Mouse (Mus musculus): ENCODE results near the gene Dera.
"Not testable (repeated sequence)": the region's sequence is repeated elsewhere in the genome, so short reads cannot be mapped to it uniquely, and the experiment has no call there.

The Dera gene

GRCm38 (mm10) chr6:137754056-137754856 lies at the start of gene Dera:
Gene Dera (plus strand): TSS chr6:137754546.
- peak; percentile 86 for DNase-seq (ENCODE audit: low spot score)

GRCm38 (mm10) chr6:137706209-137706608 lies 48.1 kb upstream of the Dera start:
- no peak for DNase-seq (ENCODE audit: low spot score)

GRCm38 (mm10) chr6:137708726-137709405 lies 45.5 kb upstream of the Dera start:
- not testable (repeated sequence) for DNase-seq (ENCODE audit: low spot score)

DNA sequence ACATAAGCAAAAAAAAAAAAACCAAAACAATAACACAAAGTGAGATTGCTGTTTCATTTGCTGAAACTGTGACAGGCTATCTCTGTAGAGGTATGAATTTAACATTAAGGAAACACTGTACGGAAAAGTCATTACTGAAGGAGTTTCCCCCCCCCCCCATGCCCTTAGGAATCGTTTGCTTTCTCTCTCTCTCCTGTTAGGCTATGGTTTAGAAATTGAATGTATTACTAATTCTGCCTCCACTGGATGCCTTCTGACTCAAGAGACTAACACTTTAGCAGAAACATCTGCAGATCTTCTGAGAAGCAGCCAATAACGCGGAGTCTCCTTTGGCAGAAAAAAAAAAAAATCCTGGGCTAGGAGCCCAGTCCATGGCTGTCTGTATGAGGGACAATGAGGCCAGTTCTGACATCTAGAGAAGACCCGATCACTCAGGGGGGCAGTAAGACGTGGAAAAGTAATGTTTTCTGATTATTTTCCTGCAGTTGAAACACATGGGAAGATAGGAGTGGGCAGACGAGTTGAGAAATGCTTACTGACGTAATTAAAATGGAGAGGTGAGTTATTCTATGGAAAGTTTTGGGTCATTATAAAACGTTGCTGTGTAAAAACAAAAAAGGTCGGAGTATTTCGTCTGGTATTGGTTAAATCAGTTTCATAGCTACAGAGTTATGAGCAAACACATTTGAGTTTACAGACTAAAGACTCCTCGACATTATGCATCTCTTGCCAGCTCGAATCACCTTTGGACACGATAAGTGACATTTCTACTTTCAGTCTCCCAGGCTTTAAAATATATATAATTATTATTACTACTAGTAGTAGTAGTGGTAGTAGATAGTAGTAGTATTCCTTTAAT lies 43.9 kb upstream of the Dera start:
- DNase-seq (ENCODE audit: low spot score), result no peak

DNA sequence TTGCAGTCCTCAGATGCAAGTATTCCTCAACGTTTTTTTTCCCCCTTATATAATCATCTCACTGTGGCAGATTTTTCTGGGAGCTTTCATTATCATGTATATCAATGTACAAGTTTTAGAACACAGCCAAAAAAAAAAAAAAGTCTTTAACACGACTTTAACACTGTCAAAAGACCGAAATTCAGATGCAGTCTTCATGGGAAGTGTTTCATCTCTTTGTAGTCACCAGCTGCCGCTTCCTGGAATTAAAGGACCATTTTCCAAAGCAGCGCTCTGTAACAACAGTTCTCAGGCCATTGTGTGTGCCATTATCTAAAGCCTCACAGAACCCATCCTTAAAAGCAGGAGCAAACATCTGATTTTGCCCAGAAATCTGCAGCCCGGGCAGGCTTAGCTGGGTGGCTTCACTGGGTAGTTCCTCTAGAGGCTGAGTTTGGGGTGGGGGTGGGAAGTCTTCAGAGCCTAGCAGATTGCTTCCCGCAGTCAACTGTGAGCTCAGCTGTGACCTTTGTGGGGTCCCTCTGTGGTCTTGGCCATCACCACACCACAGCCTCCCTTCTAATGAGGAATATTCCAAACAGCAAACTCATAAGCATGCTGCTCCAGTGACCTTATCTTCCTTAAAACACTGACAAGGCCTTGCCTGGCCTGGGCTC lies 41.6 kb upstream of the Dera start:
- DNase-seq (ENCODE audit: low spot score), result peak; percentile 25

- peak; percentile 49 for DNase-seq (ENCODE audit: low spot score)
Observed at GRCm38 (mm10) chr6:137713310-137713664, 41.1 kb upstream of the Dera start.

DNA sequence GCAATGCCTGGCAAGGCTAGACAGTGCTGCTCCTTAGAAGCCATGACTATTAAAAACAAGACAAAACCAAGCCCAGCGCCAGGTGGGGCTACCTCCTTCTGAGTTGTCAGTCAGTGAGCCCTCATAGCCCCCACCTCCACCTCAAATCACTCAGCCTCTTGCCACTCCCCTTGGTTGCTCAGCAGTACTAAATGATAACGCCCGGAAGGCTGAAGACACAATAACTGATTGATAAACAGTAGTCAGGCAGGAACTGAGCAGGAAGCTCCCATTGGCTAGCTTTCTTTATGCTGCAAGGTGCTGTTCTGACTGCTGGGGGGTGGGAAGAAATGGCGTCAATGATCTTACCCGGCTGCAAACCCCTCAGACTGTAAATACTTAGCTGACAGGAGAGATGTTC lies 37.5 kb upstream of the Dera start:
- DNase-seq (ENCODE audit: low spot score), result no peak

DNA sequence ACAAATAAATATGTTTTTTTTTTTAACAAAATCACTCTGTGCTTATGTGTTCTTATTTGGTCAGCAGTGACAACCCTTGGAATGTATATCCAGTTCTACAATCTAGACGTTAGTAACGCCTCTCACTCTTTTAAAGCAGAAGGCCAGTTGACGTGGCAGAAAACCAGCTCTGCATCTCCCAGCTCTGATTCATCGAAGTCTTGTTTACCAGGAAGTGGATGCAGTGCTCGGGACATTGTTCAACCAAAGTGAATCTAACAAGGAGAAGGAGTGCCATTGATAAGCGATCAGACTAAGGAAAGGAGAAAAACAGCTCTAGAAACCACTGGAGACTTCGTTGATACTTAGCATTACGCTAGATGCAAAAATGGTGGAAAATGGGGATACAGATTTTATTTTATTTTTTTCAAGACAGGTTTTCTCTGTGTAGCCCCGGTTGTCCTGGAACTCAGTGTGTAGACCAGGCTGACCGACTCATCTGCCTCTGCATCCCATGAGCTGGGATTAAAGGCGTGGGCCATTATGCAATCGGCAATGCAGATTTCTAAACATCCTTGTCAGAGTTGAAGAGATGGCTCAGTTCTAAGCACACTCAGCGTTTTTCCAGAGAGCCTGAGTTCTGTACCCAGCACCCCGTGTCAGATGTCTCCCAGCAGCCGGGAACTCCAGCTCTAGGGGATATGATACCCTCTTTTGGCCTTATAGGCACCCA lies 32.0 kb upstream of the Dera start:
- DNase-seq (ENCODE audit: low spot score), result no peak

DNA sequence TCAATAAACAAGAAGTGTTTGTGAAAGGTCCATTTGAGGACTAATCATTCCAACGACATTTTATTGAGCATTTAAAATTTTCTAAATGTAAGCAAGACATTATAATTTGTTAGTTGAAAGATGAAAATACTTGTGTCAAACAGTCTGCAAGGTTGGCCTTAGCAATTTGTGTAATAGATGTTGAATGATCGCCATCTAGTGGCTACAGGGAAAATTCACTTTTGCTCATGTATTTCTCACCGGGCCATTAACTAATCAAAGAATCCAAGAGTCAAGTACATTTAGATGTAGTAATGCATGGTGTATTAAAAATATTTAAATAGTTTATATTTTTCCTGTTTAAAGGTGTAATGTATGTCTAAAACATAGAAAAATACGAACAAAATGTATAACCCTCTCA lies 30.4 kb upstream of the Dera start:
- DNase-seq (ENCODE audit: low spot score), result peak; percentile 91

- DNase-seq (ENCODE audit: low spot score), result no peak
Observed at GRCm38 (mm10) chr6:137734460-137734845, 19.9 kb upstream of the Dera start.

- DNase-seq (ENCODE audit: low spot score), result peak; percentile 98
Observed at GRCm38 (mm10) chr6:137734846-137735609, 19.3 kb upstream of the Dera start, which contains the start of gene Strap. Gene Strap (plus strand): TSS chr6:137735078.

- DNase-seq (ENCODE audit: low spot score), result no peak
Observed at GRCm38 (mm10) chr6:137735671-137736238, 18.6 kb upstream of the Dera start.

GRCm38 (mm10) chr6:137740972-137741371 lies 13.4 kb upstream of the Dera start:
- no peak for DNase-seq (ENCODE audit: low spot score)

DNA sequence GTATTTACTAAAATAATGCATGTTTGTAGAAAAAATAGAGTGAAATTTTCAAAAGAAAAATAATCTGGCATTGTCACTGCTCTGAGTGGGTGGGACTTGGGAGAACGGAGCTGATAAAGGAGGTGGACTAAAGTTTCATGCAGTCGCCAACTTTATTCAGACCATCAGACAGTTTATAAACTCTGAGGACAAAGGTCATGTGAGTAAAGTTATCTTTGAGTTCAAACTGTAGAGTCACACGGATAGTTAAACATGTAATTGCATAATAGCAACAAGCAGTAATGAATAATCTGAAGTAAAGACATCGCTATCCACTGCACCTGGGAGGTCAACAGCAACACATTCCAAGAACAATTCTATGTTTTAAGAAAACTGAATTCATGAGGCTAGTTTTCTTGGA lies 9.6 kb upstream of the Dera start:
- DNase-seq (ENCODE audit: low spot score), result no peak

GRCm38 (mm10) chr6:137747174-137747928 lies 7.0 kb upstream of the Dera start:
- peak; percentile 66 for DNase-seq (ENCODE audit: low spot score)

DNA sequence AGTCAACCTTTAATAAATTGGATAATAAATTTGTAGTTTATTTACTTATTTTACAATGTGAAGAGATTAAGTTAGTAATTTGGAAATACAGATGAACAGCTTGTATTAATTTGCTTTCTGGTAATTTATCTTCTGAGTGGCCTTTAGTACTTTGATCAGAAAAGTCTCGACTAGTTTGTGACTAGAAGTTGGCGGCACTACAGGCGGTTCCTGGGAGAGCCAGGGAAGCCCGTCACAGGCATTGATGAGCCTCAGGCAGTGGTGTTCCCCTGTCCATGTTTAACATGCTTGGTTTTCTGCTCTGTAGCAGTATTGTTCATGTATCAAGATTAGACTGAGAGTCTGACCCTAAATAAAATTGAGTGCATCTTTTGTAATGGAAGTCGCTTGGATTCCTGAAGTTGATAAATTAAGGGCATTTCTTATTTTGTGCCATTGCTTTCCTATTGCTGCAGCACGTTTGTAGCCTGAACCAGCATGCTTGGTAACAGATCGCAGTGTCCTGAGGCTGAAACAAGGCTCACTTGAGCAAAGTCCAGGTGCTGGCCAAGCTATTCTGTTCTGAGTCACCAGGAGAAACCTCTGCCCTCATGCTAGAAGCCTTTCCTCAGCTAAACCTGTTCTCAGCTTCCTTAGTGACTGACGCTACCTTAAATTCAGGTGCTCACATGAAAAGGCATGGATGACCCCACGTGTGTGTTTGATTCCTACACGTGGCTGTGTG lies 2.6 kb upstream of the Dera start:
- DNase-seq (ENCODE audit: low spot score), result no peak

DNA sequence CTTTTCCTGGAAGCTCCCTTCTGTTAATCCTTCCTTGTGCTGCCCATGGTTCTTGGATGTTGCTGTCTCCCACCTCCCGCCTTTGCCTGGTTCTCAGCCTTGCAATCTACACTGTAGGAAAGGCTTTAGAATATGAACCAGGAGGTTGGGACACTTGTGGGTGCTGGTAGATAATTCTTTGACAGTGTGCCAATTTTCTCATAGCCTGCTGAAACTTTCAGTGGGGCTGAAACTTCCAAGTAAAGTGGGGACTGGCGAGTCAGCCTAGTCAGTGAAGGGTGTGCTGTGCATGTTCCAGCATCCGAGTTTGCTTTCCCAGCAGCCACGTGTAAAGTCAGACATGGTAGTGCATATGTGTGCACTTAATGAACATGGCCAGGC lies 2.1 kb upstream of the Dera start:
- DNase-seq (ENCODE audit: low spot score), result no peak

DNA sequence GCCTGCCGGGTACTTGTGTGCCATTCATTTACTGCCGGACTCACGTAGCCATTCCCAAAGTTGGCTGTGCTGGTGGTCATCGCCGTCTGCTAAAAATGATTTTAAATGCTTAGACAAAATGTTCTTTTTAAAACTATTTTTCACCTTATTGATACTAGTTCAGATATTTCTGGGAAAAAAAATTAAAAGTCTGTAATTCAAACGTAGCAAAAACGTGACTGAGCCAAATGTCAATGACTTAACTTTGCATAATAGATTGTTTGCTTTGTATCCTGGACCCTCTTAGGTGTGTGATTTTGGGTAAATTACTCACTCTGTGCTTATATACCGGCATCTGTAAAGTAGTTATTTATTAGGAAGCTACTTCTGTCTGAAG lies 499 bp downstream of the Dera start:
- no peak for DNase-seq (ENCODE audit: low spot score)

- peak; percentile 53 for DNase-seq (ENCODE audit: low spot score)
Observed at GRCm38 (mm10) chr6:137756310-137756709, 2.0 kb downstream of the Dera start.
